Mouse (Mus musculus) embryonic facial prominence, embryonic 11.5 days (tissue): ENCODE measurements around the gene Polr2f. TPM values are rescaled to one million over a fixed set of nuclear protein-coding genes. Genes with fewer than 3 reads are reported as not detected.

Source experiments
- ATAC-seq: fragments of 200-750 bp; cut with Nextera tagmentation; replicated peaks from 2 replicates; pipeline ENCODE4 v1.8.0; 2017; ENCODE audit warnings: low read depth; ENCODE audit not compliant: insufficient number of reproducible peaks, low FRiP score, low TSS enrichment
- DNase-seq: peaks from one replicate; pipeline ENCODE4 v3.0.0-alpha.2; 2015; ENCODE audit warnings: low spot score
- H3K27ac ChIP-seq: fragments of 300-500 bp; sonication (generic); replicated peaks from 2 replicates; pipeline ENCODE4 v1.5.1; 2014; ENCODE audit warnings: mild to moderate bottlenecking, low read depth, low read length, control low read depth
- H3K27me3 ChIP-seq: fragments of 300-500 bp; sonication (generic); 2 replicates; pipeline ENCODE4 v1.6.1; 2014; ENCODE audit warnings: mild to moderate bottlenecking, low read length, moderate library complexity, mixed read lengths; ENCODE audit not compliant: control insufficient read depth, insufficient read depth
- H3K36me3 ChIP-seq: fragments of 300-500 bp; sonication (generic); replicated peaks from 2 replicates; pipeline ENCODE4 v1.6.1; 2014; ENCODE audit warnings: low read depth, mild to moderate bottlenecking, low read length, moderate library complexity, mixed read lengths; ENCODE audit not compliant: control insufficient read depth, insufficient read depth
- H3K4me1 ChIP-seq: fragments of 300-500 bp; sonication (generic); 2 replicates; pipeline ENCODE4 v1.6.1; 2014; ENCODE audit warnings: low read length, mixed read lengths; ENCODE audit not compliant: control insufficient read depth, insufficient read depth
- H3K4me2 ChIP-seq: fragments of 300-500 bp; sonication (generic); 2 replicates; pipeline ENCODE4 v1.6.1; 2014; ENCODE audit warnings: low read depth, mild to moderate bottlenecking, control low read depth, low read length, moderate library complexity
- H3K4me3 ChIP-seq: fragments of 300-500 bp; sonication (generic); 2 replicates; pipeline ENCODE4 v1.5.1; 2014; ENCODE audit warnings: low read depth, low read length, control low read depth
- H3K9ac ChIP-seq: fragments of 300-500 bp; sonication (generic); replicated peaks from 2 replicates; pipeline ENCODE4 v1.6.1; 2014; ENCODE audit warnings: mild to moderate bottlenecking, control low read depth, low read length
- H3K9me3 ChIP-seq: fragments of 300-500 bp; sonication (generic); replicated peaks from 2 replicates; pipeline ENCODE4 v1.6.1; 2016; ENCODE audit warnings: mild to moderate bottlenecking, low read length, inconsistent platforms, mixed read lengths; ENCODE audit not compliant: control insufficient read depth
- WGBS: fragments of 180-500 bp; shearing (Covaris S2); extraction: QIAGEN DNeasy Blood & Tissue Kit; methylation state at CpG from one replicate; pipeline ENCODE4 v1.1.7; 2014; 5-methylcytosine and 5-hydroxymethylcytosine counted together
- polyA plus RNA-seq: library from polyadenylated mRNA; unstranded; fragments of >200 nt; fragmentation: Nextera tagmentation; extraction: Ambion mirVana; gene quantifications from 2 replicates; pipeline ENCODE4 v1.2.1, GENCODE M21; 2014

Gene Polr2f
- polyA plus RNA-seq, 1 experiment from 2014 or later = 414 TPM

- Histone ChIP-seq H3K4me2 (no peak overlapping the region), H3K27ac (no peak overlapping the region), H3K36me3 (no peaks in the 10 kb centered on the region), H3K9ac (peak overlapping the region; percentile 33; the same call in 1 of the 2 replicates), H3K4me3 (peak overlapping the region; percentile 21), H3K9me3 (no peaks in the 10 kb centered on the region), H3K4me1 (no peaks in the 10 kb centered on the region), H3K27me3 (peaks cover 36% of the 10 kb centered on the region)
- WGBS = 3% methylated on average over 15 of the region's 15 CpGs
- ATAC-seq (no peak; the same call in 1 of the 2 replicates), DNase-seq (no peak)
Measured at GRCm38 (mm10) chr15:79164251-79164650, 23.4 kb downstream of the Polr2f start.

GRCm38 (mm10) chr15:79165140-79165539, 24.3 kb downstream of the Polr2f start, which contains the start of gene Sox10:
Gene Sox10 (minus strand): TSS chr15:79165240.
- no peaks in the 10 kb centered on the region for H3K36me3 ChIP-seq
- peaks cover 36% of the 10 kb centered on the region for H3K27me3 ChIP-seq
- peak within 1 kb of the TSS; percentile 21 for H3K4me3 ChIP-seq
- ATAC-seq (no peak), DNase-seq (no peak)
- WGBS = 37% methylated on average over 5 of the region's 5 CpGs
- no peaks in the 10 kb centered on the region for H3K4me1 ChIP-seq
- no peaks in the 10 kb centered on the region for H3K9me3 ChIP-seq
- H3K27ac ChIP-seq = 0 out of 2 replicates have a peak within 1 kb of the TSS, but pooled peaks have one; percentile 35
- peak within 1 kb of the TSS; percentile 40 for H3K9ac ChIP-seq
- no peak within 1 kb of the TSS for H3K4me2 ChIP-seq

GRCm38 (mm10) chr15:79166712-79167111, 25.9 kb downstream of the Polr2f start:
- peak; percentile 22 for DNase-seq
- Histone ChIP-seq H3K9ac (no peak overlapping the region; the same call in 1 of the 2 replicates), H3K9me3 (no peaks in the 10 kb centered on the region), H3K4me3 (no peak overlapping the region), H3K36me3 (no peaks in the 10 kb centered on the region), H3K4me1 (peaks cover 3% of the 10 kb centered on the region; the same call in 1 of the 2 replicates), H3K27ac (no peak overlapping the region), H3K4me2 (no peak overlapping the region), H3K27me3 (peaks cover 36% of the 10 kb centered on the region)
- WGBS = 43% methylated on average over 8 of the region's 8 CpGs
- no peak; the same call in 1 of the 2 replicates for ATAC-seq

DNA sequence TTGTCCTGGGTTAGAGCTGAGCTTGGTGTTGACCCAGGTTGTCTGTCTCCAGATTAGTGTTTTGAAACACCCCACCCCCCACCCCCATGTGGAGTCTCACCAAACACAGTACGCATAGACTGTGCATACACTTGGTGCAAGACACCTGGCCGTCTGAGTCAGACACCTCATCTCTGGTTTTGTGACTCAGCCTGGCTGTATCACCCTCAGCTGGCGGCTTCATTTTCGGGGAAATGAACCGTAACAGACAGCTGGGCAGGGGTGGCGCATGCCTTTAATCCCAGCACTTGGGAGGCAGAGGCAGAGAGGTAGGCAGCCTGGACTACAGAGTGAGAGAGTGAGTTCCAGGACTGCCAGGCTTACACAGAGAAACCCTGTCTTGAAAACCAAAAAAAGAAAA, 36.1 kb downstream of the Polr2f start:
- no peaks in the 10 kb centered on the region for H3K27me3 ChIP-seq
- H3K9ac ChIP-seq = no peak overlapping the region
- no peak for ATAC-seq
- no peak overlapping the region for H3K4me2 ChIP-seq
- no peak for DNase-seq
- no peaks in the 10 kb centered on the region for H3K9me3 ChIP-seq
- H3K36me3 ChIP-seq = no peaks in the 10 kb centered on the region
- H3K4me1 ChIP-seq = no peaks in the 10 kb centered on the region
- WGBS = 39% methylated on average over 6 of the region's 6 CpGs
- no peak overlapping the region for H3K4me3 ChIP-seq
- H3K27ac ChIP-seq = no peak overlapping the region

GRCm38 (mm10) chr15:79185213-79185612, 44.4 kb downstream of the Polr2f start:
- Histone ChIP-seq H3K27ac (no peak overlapping the region), H3K36me3 (no peaks in the 10 kb centered on the region), H3K4me3 (no peak overlapping the region), H3K9me3 (no peaks in the 10 kb centered on the region), H3K4me2 (no peak overlapping the region), H3K27me3 (no peaks in the 10 kb centered on the region), H3K9ac (no peak overlapping the region), H3K4me1 (no peaks in the 10 kb centered on the region)
- 85% methylated on average over 10 of the region's 10 CpGs for WGBS
- DNase-seq = no peak
- ATAC-seq = no peak

DNA sequence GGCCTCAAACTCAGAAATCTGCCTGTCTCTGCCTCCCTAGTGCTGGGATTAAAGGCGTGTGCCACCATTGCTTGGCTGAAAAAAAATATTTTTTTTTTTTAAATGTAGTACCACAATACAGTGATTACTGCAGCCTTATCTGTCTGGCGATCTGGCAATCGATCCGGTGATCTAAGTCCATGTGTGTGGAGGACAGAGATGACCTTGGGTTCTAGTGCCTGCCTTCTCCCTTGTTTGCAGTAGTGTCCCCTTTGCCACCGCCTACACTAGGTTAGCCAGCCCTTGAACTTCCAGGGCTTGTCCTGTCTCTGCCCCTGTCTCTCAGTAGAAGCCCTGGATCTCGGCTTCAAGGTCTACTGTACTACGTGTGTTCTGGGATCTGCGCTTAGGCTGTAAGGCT, 47.0 kb downstream of the Polr2f start:
- H3K4me3 ChIP-seq = no peak overlapping the region
- DNase-seq (no peak), ATAC-seq (no peak)
- H3K4me1 ChIP-seq = no peaks in the 10 kb centered on the region
- no peak overlapping the region for H3K9ac ChIP-seq
- no peak overlapping the region for H3K4me2 ChIP-seq
- H3K27ac ChIP-seq = no peak overlapping the region
- H3K36me3 ChIP-seq = no peaks in the 10 kb centered on the region
- WGBS = 92% methylated on average over 8 of the region's 8 CpGs
- no peaks in the 10 kb centered on the region for H3K9me3 ChIP-seq
- no peaks in the 10 kb centered on the region for H3K27me3 ChIP-seq

GRCm38 (mm10) chr15:79191426-79191825, 50.6 kb downstream of the Polr2f start:
- 97% methylated on average over 2 of the region's 2 CpGs for WGBS
- Histone ChIP-seq H3K36me3 (no peaks in the 10 kb centered on the region), H3K4me3 (no peak overlapping the region), H3K9ac (no peak overlapping the region), H3K27me3 (no peaks in the 10 kb centered on the region), H3K4me1 (peaks cover 3% of the 10 kb centered on the region), H3K4me2 (no peak overlapping the region), H3K27ac (no peak overlapping the region), H3K9me3 (no peaks in the 10 kb centered on the region)
- ATAC-seq = no peak
- no peak for DNase-seq

GRCm38 (mm10) chr15:79192450-79192849, 51.6 kb downstream of the Polr2f start:
- 80% methylated on average over 6 of the region's 6 CpGs for WGBS
- H3K27ac ChIP-seq = no peak overlapping the region
- no peaks in the 10 kb centered on the region for H3K36me3 ChIP-seq
- no peak overlapping the region for H3K4me2 ChIP-seq
- no peaks in the 10 kb centered on the region for H3K9me3 ChIP-seq
- DNase-seq (no peak), ATAC-seq (no peak)
- no peak overlapping the region; the same call in 1 of the 2 replicates for H3K9ac ChIP-seq
- H3K4me1 ChIP-seq = peaks cover 3% of the 10 kb centered on the region
- H3K27me3 ChIP-seq = no peaks in the 10 kb centered on the region
- no peak overlapping the region for H3K4me3 ChIP-seq
